Mouse (Mus musculus) right cerebral cortex, adult 2 months (tissue): ENCODE data around the gene Snapc1.

Experiments
- DNase-seq, 2 experiments: peaks; one replicate each; pipeline ENCODE4 v3.0.0; 2021 to 2022; ENCODE audit warnings: low spot score in 2 of 2

Snapc1 gene

DNA sequence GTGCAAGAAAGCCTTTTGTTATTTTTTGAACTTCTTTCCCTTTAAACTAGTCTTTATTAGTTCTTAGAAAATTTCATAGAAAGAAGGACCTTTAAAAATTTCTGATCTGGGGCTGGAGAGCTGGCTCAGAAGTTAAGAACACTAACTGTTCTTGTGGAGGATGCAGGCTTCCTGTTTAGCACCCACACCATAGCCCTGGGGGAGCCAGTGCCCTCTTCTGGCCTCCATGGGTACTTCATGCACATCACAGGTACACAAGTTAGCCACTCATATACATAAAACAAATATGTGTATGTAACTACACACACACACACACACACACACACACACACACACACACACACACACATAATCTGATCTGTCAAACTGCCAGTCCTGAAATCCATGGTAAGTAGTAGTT is 25.3 kb downstream of the Snapc1 start:
- DNase-seq: peak in 1 of 2 experiments; percentile 34

DNA sequence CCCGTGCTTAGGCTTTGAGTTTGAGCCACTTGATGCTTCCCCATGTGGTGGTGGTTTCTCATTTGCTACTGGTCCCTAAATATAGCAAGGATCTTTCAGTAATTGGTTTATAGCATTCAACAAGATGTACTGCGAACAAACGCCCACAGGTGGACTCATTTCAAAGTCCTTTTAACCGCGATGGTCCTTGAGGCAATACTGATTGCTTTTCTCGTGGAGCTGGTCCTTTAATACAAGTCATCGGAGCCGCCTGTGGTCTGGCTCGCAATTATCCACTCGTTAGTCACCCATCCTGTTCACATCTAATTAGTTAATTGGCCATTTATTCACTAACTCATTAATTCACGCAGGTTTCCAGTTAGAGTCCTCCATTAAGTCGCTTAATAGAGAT is 32.6 kb downstream of the Snapc1 start:
- DNase-seq: peak; percentile 48 to 62

DNA sequence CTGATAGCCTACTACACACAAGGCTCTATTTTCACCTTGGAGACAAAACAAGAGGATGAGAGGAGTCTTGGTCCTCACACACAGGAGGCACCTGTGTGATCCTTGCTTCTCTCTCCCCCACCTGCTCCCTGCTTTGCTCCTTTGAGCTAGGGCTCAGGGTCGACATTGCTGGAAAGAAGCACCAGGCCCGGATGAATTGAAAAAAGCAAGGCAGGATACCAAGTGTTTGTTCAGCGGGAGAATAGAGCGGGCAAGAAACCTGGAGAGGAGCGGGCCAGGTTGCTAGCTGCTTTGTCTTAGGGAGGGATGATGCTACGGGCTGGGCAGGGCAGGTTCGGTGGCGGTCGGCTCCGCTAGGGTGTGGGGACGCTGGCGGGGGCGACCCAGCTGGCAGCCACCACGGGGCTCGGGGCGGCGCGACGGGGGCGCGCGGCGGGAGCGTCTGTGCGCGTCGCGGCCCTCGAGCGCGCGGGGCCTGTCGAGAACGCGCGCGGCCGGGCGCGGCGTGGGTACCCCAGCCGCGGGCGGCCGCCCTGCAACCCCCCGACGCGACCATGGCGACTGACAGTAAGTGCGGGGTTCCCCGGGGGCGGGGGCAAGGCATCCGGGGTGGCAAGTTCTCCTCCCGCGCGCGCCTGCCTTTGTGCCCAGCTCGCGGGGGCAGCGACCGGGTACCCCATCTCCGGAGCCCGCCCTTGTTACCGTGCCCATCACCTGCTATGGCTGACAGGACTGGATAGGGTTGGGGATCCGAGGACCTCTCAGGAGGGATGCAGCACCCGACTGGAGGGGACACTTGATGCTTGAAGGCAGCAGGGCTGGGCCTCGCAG is 33.2 kb downstream of the Snapc1 start, which contains the start of gene Syt16:
Gene Syt16, plus strand, starts transcription at position 365 of the 831 bp plus-strand sequence.
- peak; percentile 57 to 67 for DNase-seq

DNA sequence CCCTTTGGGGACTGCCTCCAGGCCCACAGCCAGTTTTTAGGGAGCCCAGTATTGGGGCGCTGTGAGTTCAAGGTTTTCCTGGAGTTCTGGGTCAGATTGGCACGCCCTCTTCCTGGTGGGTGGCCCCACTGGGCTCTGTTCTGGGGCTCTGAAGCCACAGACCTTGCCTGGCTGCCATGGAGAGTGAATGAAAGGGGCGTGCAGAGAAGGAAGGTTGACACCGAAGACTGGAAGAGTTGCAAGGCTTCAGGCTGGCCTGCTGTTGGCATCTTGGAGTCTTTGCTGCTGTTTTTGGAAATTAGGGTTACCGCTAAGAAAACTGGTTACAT is 33.8 kb downstream of the Snapc1 start:
- peak; percentile 22 to 48 for DNase-seq

DNA sequence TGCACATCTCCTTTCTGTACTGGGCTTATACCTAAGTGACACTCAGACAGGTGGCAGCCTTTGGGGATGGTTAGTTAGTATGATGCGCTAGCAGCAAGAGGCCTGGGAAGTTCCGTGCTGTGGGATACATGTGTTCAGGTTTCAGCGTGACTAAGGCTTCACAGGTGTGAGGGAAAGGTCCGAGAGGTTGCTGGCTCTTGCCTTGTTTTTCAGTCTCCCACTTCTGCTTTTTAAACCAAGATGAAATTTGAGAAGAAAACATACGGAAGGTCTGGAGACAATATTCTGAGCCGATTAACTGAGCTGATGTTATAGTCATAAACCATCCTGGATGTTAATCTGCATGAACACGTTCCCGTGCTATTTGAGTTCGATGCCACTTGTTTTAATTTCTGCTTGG is 38.2 kb downstream of the Snapc1 start:
- no peak for DNase-seq

GRCm38 (mm10) chr12:74009448-74009911 is 45.2 kb downstream of the Snapc1 start:
- DNase-seq: peak; percentile 68 to 72

- peak; percentile 93 to 94 for DNase-seq
Measured at GRCm38 (mm10) chr12:74013739-74014138, 49.5 kb downstream of the Snapc1 start.

GRCm38 (mm10) chr12:74014739-74015270 is 50.5 kb downstream of the Snapc1 start:
- no peak for DNase-seq

DNA sequence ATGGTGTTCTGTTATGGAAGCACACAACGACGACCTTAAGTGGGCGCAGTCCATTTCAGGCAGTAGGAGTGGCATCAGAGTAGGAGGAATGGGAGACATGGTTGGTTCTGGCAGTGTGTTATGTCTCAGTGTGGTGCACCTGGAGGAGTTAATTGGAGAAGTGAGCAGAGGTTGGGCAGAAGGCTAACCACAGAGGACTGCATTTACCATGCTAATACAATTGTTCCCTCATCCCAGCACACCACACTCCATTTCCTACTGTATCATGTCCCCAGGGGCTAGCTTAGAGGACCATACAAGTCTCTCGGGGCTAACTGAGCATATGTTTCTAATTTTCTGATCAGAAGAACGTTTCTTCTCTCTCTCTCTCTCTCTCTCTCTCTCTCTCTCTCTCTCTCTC is 51.2 kb downstream of the Snapc1 start:
- DNase-seq: no peak

GRCm38 (mm10) chr12:74023260-74023659 is 59.0 kb downstream of the Snapc1 start:
- DNase-seq: no peak

DNA sequence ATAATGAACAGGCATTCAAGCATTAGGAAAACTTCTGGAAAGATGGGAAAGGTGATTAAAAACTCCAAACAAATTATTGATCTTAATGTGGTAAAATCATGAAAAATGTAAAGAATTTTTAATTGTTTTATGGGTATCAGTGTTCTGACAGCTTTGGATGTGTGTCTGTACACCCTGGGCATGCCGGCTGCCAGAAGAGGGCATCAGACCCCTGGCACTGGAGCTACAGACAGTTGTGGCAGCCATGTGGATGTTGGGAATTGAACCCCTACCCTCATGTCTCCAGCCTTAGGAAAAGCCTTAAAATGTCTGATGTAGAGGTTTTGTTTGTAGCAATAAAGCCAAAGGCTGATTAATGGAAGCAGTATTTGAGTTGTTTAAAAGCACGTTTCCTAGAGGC is 60.6 kb downstream of the Snapc1 start:
- no peak for DNase-seq
